Mouse (Mus musculus): ENCODE results near the gene Lfng.

Lfng gene

GRCm38 (mm10) chr5:140607001-140607835 lies at the start of gene Lfng:
Lfng (plus strand) TSS chr5:140607320.
- DNase-seq = peak; percentile 93

GRCm38 (mm10) chr5:140562601-140563000 lies 44.5 kb upstream of the Lfng start:
- no peak for DNase-seq

GRCm38 (mm10) chr5:140564896-140565295 lies 42.2 kb upstream of the Lfng start, which contains the start of gene Grifin:
Grifin (minus strand) TSS chr5:140565071.
- no peak for DNase-seq

GRCm38 (mm10) chr5:140565451-140565850 lies 41.7 kb upstream of the Lfng start:
- DNase-seq = no peak

- no peak for DNase-seq
Measured at GRCm38 (mm10) chr5:140565856-140566255, 41.3 kb upstream of the Lfng start.

- DNase-seq = no peak
Measured at GRCm38 (mm10) chr5:140566271-140566670, 40.8 kb upstream of the Lfng start.

GRCm38 (mm10) chr5:140567321-140567720 lies 39.8 kb upstream of the Lfng start:
- DNase-seq = peak; percentile 58

GRCm38 (mm10) chr5:140567751-140568150 lies 39.4 kb upstream of the Lfng start:
- no peak for DNase-seq

GRCm38 (mm10) chr5:140568321-140568970 lies 38.7 kb upstream of the Lfng start:
- peak; percentile 40 for DNase-seq

GRCm38 (mm10) chr5:140569032-140569595 lies 38.0 kb upstream of the Lfng start:
- no peak for DNase-seq

GRCm38 (mm10) chr5:140570223-140570870 lies 36.8 kb upstream of the Lfng start:
- DNase-seq = no peak

GRCm38 (mm10) chr5:140571201-140571600 lies 35.9 kb upstream of the Lfng start:
- DNase-seq = no peak

- DNase-seq = peak; percentile 58
Measured at GRCm38 (mm10) chr5:140571673-140572072, 35.4 kb upstream of the Lfng start.

- peak; percentile 51 for DNase-seq
Measured at GRCm38 (mm10) chr5:140572611-140573010, 34.5 kb upstream of the Lfng start.

- peak; percentile 61 for DNase-seq
Measured at GRCm38 (mm10) chr5:140575381-140575866, 31.7 kb upstream of the Lfng start.

GRCm38 (mm10) chr5:140579221-140579620 lies 27.9 kb upstream of the Lfng start:
- DNase-seq = no peak

GRCm38 (mm10) chr5:140579771-140580170 lies 27.3 kb upstream of the Lfng start:
- no peak for DNase-seq

- DNase-seq = no peak
Measured at GRCm38 (mm10) chr5:140581569-140581968, 25.6 kb upstream of the Lfng start.

GRCm38 (mm10) chr5:140582995-140583731 lies 24.0 kb upstream of the Lfng start:
- DNase-seq = no peak

GRCm38 (mm10) chr5:140583732-140584368 lies 23.3 kb upstream of the Lfng start:
- no peak for DNase-seq

GRCm38 (mm10) chr5:140589082-140589774 lies 17.9 kb upstream of the Lfng start:
- DNase-seq = no peak
